Mouse (Mus musculus): ENCODE measurements around the gene Msrb3. TPM values are rescaled to one million over a fixed set of nuclear protein-coding genes. Genes with fewer than 3 reads are reported as not detected.

Gene Msrb3
- total and polyA plus RNA-seq, 3 experiments, result 0.05 TPM; not detected in 2

- ATAC-seq (ENCODE audit: extremely low read depth, insufficient number of reproducible peaks, low FRiP score, poor library complexity, severe bottlenecking), result no peak
- Histone ChIP-seq H3K9me3 (replicated peaks) (peaks cover 15% of the 10 kb centered on the region), H3K4me3 (ENCODE audit: low read depth, low read length) (no peak overlapping the region), H3K36me3 (replicated peaks) (no peaks in the 10 kb centered on the region), H3K27me3 (ENCODE audit: insufficient read depth, low read length) (no peaks in the 10 kb centered on the region), H3K4me1 (ENCODE audit: insufficient read depth, low read depth, low read length) (no peaks in the 10 kb centered on the region)
- TF ChIP-seq POLR2AphosphoS5 (IDR thresholded peaks at IDR 0.05; ENCODE audit: insufficient replicate concordance, low read depth, low read length) (no peak), TAL1 (conservative IDR thresholded peaks at IDR 0.05; ENCODE audit: low read depth, low read length) (no peak), CTCF (IDR thresholded peaks at IDR 0.05; ENCODE audit: low read depth, low read length) (no peak), GATA2 (IDR thresholded peaks at IDR 0.05; ENCODE audit: borderline replicate concordance, low read depth, low read length) (no peak), GATA1 (IDR thresholded peaks at IDR 0.05; ENCODE audit: borderline replicate concordance, low read length) (no peak)
- no peak for DNase-seq (ENCODE audit: low spot score)
Measured at GRCm38 (mm10) chr10:120815290-120815689, 83.6 kb downstream of the Msrb3 start.

GRCm38 (mm10) chr10:120811796-120812443 is 87.0 kb downstream of the Msrb3 start:
- H3K9me3 ChIP-seq (replicated peaks), result peaks cover 22% of the 10 kb centered on the region
- H3K4me3 ChIP-seq (ENCODE audit: low read depth, low read length), result no peak overlapping the region
- ATAC-seq (ENCODE audit: extremely low read depth, insufficient number of reproducible peaks, low FRiP score, poor library complexity, severe bottlenecking) (no peak), DNase-seq (ENCODE audit: low spot score) (no peak)
- H3K4me1 ChIP-seq (ENCODE audit: insufficient read depth, low read depth, low read length), result no peaks in the 10 kb centered on the region
- no peaks in the 10 kb centered on the region for H3K27me3 ChIP-seq (ENCODE audit: insufficient read depth, low read length)
- TF ChIP-seq CTCF (IDR thresholded peaks at IDR 0.05; ENCODE audit: low read depth, low read length) (no peak), GATA2 (IDR thresholded peaks at IDR 0.05; ENCODE audit: borderline replicate concordance, low read depth, low read length) (no peak), POLR2AphosphoS5 (IDR thresholded peaks at IDR 0.05; ENCODE audit: insufficient replicate concordance, low read depth, low read length) (no peak), GATA1 (IDR thresholded peaks at IDR 0.05; ENCODE audit: borderline replicate concordance, low read length) (no peak), TAL1 (conservative IDR thresholded peaks at IDR 0.05; ENCODE audit: low read depth, low read length) (no peak)
- H3K36me3 ChIP-seq (replicated peaks), result no peaks in the 10 kb centered on the region

- TF ChIP-seq GATA1 (IDR thresholded peaks at IDR 0.05; ENCODE audit: borderline replicate concordance, low read length), result no peak
- H3K27me3 ChIP-seq (ENCODE audit: insufficient read depth, low read length), result no peaks in the 10 kb centered on the region
- H3K4me1 ChIP-seq (ENCODE audit: insufficient read depth, low read depth, low read length), result no peaks in the 10 kb centered on the region
- H3K9me3 ChIP-seq (replicated peaks), result peaks cover 28% of the 10 kb centered on the region
- H3K4me3 ChIP-seq (ENCODE audit: low read depth, low read length), result no peak overlapping the region
- ATAC-seq (ENCODE audit: extremely low read depth, insufficient number of reproducible peaks, low FRiP score, poor library complexity, severe bottlenecking) (no peak), DNase-seq (ENCODE audit: low spot score) (no peak)
- no peaks in the 10 kb centered on the region for H3K36me3 ChIP-seq (replicated peaks)
Measured at GRCm38 (mm10) chr10:120810832-120811571, 87.9 kb downstream of the Msrb3 start.

GRCm38 (mm10) chr10:120810053-120810696 is 88.7 kb downstream of the Msrb3 start:
- Histone ChIP-seq H3K9me3 (replicated peaks) (peaks cover 30% of the 10 kb centered on the region), H3K4me3 (ENCODE audit: low read depth, low read length) (no peak overlapping the region), H3K36me3 (replicated peaks) (no peaks in the 10 kb centered on the region), H3K4me1 (ENCODE audit: insufficient read depth, low read depth, low read length) (no peaks in the 10 kb centered on the region), H3K27me3 (ENCODE audit: insufficient read depth, low read length) (no peaks in the 10 kb centered on the region)
- no peak for TF ChIP-seq TAL1 (conservative IDR thresholded peaks at IDR 0.05; ENCODE audit: low read depth, low read length)
- no peak for TF ChIP-seq POLR2AphosphoS5 (IDR thresholded peaks at IDR 0.05; ENCODE audit: insufficient replicate concordance, low read depth, low read length)
- TF ChIP-seq GATA2 (IDR thresholded peaks at IDR 0.05; ENCODE audit: borderline replicate concordance, low read depth, low read length), result no peak
- no peak for TF ChIP-seq GATA1 (IDR thresholded peaks at IDR 0.05; ENCODE audit: borderline replicate concordance, low read length)
- no peak for TF ChIP-seq CTCF (IDR thresholded peaks at IDR 0.05; ENCODE audit: low read depth, low read length)
- ATAC-seq (ENCODE audit: extremely low read depth, insufficient number of reproducible peaks, low FRiP score, poor library complexity, severe bottlenecking) (no peak), DNase-seq (ENCODE audit: low spot score) (no peak)

- Histone ChIP-seq H3K4me1 (ENCODE audit: insufficient read depth, low read depth, low read length) (no peaks in the 10 kb centered on the region), H3K27me3 (ENCODE audit: insufficient read depth, low read length) (no peaks in the 10 kb centered on the region), H3K9me3 (replicated peaks) (peaks cover 29% of the 10 kb centered on the region), H3K36me3 (replicated peaks) (no peaks in the 10 kb centered on the region), H3K4me3 (ENCODE audit: low read depth, low read length) (no peak overlapping the region)
- ATAC-seq (ENCODE audit: extremely low read depth, insufficient number of reproducible peaks, low FRiP score, poor library complexity, severe bottlenecking) (no peak), DNase-seq (ENCODE audit: low spot score) (no peak)
- TF ChIP-seq CTCF (IDR thresholded peaks at IDR 0.05; ENCODE audit: low read depth, low read length) (no peak), TAL1 (conservative IDR thresholded peaks at IDR 0.05; ENCODE audit: low read depth, low read length) (no peak), GATA2 (IDR thresholded peaks at IDR 0.05; ENCODE audit: borderline replicate concordance, low read depth, low read length) (no peak), POLR2AphosphoS5 (IDR thresholded peaks at IDR 0.05; ENCODE audit: insufficient replicate concordance, low read depth, low read length) (no peak), GATA1 (IDR thresholded peaks at IDR 0.05; ENCODE audit: borderline replicate concordance, low read length) (no peak)
Measured at GRCm38 (mm10) chr10:120808167-120808566, 90.7 kb downstream of the Msrb3 start.

- no peak for ATAC-seq (ENCODE audit: extremely low read depth, insufficient number of reproducible peaks, low FRiP score, poor library complexity, severe bottlenecking)
- H3K36me3 ChIP-seq (replicated peaks), result no peaks in the 10 kb centered on the region
- no peaks in the 10 kb centered on the region for H3K27me3 ChIP-seq (ENCODE audit: insufficient read depth, low read length)
- no peak for TF ChIP-seq CTCF (IDR thresholded peaks at IDR 0.05; ENCODE audit: low read depth, low read length)
- no peak for TF ChIP-seq POLR2AphosphoS5 (IDR thresholded peaks at IDR 0.05; ENCODE audit: insufficient replicate concordance, low read depth, low read length)
- TF ChIP-seq GATA1 (IDR thresholded peaks at IDR 0.05; ENCODE audit: borderline replicate concordance, low read length), result no peak
- TF ChIP-seq TAL1 (conservative IDR thresholded peaks at IDR 0.05; ENCODE audit: low read depth, low read length), result no peak
- no peak for TF ChIP-seq GATA2 (IDR thresholded peaks at IDR 0.05; ENCODE audit: borderline replicate concordance, low read depth, low read length)
- H3K9me3 ChIP-seq (replicated peaks), result peaks cover 24% of the 10 kb centered on the region
- no peak overlapping the region for H3K4me3 ChIP-seq (ENCODE audit: low read depth, low read length)
- H3K4me1 ChIP-seq (ENCODE audit: insufficient read depth, low read depth, low read length), result no peaks in the 10 kb centered on the region
- no peak for DNase-seq (ENCODE audit: low spot score)
Measured at GRCm38 (mm10) chr10:120801127-120801526, 97.8 kb downstream of the Msrb3 start.

Data from G1E (cell line).